Mouse (Mus musculus) spleen, adult 2 months (tissue): Measurements from ENCODE around the gene Gm10491. TPM values are rescaled to one million over a fixed set of nuclear protein-coding genes. Genes with fewer than 3 reads are reported as not detected.

Source experiments
- DNase-seq, 2 experiments: peaks; one replicate each; pipeline versions ENCODE4 v3.0.0 to v3.0.0-alpha.2; 2012 to 2021; ENCODE audit warnings: low spot score in 2 of 2, low read depth in 1 of 2
- H3K27ac ChIP-seq: fragments of 200-500 bp; 2 replicates; pipeline ENCODE4 v1.5.1; 2012; ENCODE audit warnings: low read length, inconsistent platforms; ENCODE audit not compliant: insufficient read depth
- H3K27me3 ChIP-seq: fragments of 200-500 bp; 2 replicates; pipeline ENCODE4 v1.6.1; 2012; ENCODE audit warnings: mild to moderate bottlenecking, moderate library complexity, low read length, inconsistent platforms; ENCODE audit not compliant: control insufficient read depth, insufficient read depth
- H3K36me3 ChIP-seq: fragments of 200-500 bp; 2 replicates; pipeline ENCODE4 v1.6.1; 2012; ENCODE audit warnings: mild to moderate bottlenecking, low read length, inconsistent platforms; ENCODE audit not compliant: control insufficient read depth, insufficient read depth
- H3K4me1 ChIP-seq: fragments of 200-500 bp; 2 replicates; pipeline ENCODE4 v1.6.1; 2011; ENCODE audit warnings: inconsistent platforms; ENCODE audit not compliant: control insufficient read depth, insufficient read depth, insufficient read length
- H3K4me3 ChIP-seq: fragments of 200-500 bp; 2 replicates; pipeline ENCODE4 v1.5.1; 2011; ENCODE audit warnings: mild to moderate bottlenecking, inconsistent platforms; ENCODE audit not compliant: insufficient read depth, insufficient read length; ENCODE audit errors: extremely low read depth
- CTCF ChIP-seq: fragments of 200-500 bp; IDR thresholded peaks from 2 replicates; pipeline ENCODE4 v1.5.1; 2011; ENCODE audit warnings: mild to moderate bottlenecking, inconsistent platforms; ENCODE audit not compliant: insufficient read depth, insufficient read length, insufficient replicate concordance; ENCODE audit errors: extremely low read depth
- POLR2A ChIP-seq: fragments of 200-500 bp; IDR thresholded peaks from 2 replicates; pipeline ENCODE4 v1.6.1; 2011; ENCODE audit warnings: low read depth, low read length, inconsistent platforms
- WGBS: fragments of 180-500 bp; shearing (Covaris S2); methylation state at CpG from one replicate; pipeline ENCODE4 v1.1.7; 2018; 5-methylcytosine and 5-hydroxymethylcytosine counted together
- polyA plus RNA-seq: library from polyadenylated mRNA; depleted of rRNA; stranded (reverse); fragments of >200 nt; gene quantifications from 2 replicates; pipeline ENCODE4 v1.2.3, GENCODE M21; 2012; rRNA removed

The Gm10491 gene
- polyA plus RNA-seq, 1 experiment, result not detected

GRCm38 (mm10) chrX:7865343-7865742 is 42.3 kb downstream of the Gm10491 start:
- Histone ChIP-seq H3K4me1 (peaks cover 16% of the 10 kb centered on the region), H3K27me3 (no peaks in the 10 kb centered on the region), H3K4me3 (no peak overlapping the region), H3K27ac (peak overlapping the region; percentile 83), H3K36me3 (peaks cover 4% of the 10 kb centered on the region)
- WGBS, result 29% methylated on average over 2 of the region's 2 CpGs
- TF ChIP-seq CTCF, result no peak
- TF ChIP-seq POLR2A, result no peak
- DNase-seq, result peak in 1 of 2 experiments; percentile 17

GRCm38 (mm10) chrX:7864551-7864950 is 43.1 kb downstream of the Gm10491 start:
- no peak for TF ChIP-seq CTCF
- TF ChIP-seq POLR2A, result no peak
- Histone ChIP-seq H3K4me3 (no peak overlapping the region), H3K36me3 (peaks cover 4% of the 10 kb centered on the region), H3K4me1 (peaks cover 16% of the 10 kb centered on the region), H3K27ac (peak overlapping the region; percentile 83), H3K27me3 (no peaks in the 10 kb centered on the region)
- peak in 1 of 2 experiments; percentile 5 for DNase-seq
- 43% methylated on average over 3 of the region's 3 CpGs for WGBS

GRCm38 (mm10) chrX:7863181-7863580 is 44.5 kb downstream of the Gm10491 start:
- Histone ChIP-seq H3K36me3 (peaks cover 4% of the 10 kb centered on the region), H3K4me1 (peaks cover 14% of the 10 kb centered on the region)
- 62% methylated on average over 1 of the region's 1 CpGs for WGBS

GRCm38 (mm10) chrX:7859191-7859753 is 48.4 kb downstream of the Gm10491 start:
- no peak overlapping the region for H3K4me3 ChIP-seq
- no peak for DNase-seq
- peaks cover 5% of the 10 kb centered on the region; the same call in 1 of the 2 replicates for H3K4me1 ChIP-seq
- 73% methylated on average over 3 of the region's 3 CpGs for WGBS
- no peaks in the 10 kb centered on the region for H3K27me3 ChIP-seq
- no peak overlapping the region for H3K27ac ChIP-seq
- TF ChIP-seq POLR2A, result no peak
- no peak for TF ChIP-seq CTCF
- peaks cover 1% of the 10 kb centered on the region; the same call in 1 of the 2 replicates for H3K36me3 ChIP-seq

More at GRCm38 (mm10) chrX:7863181-7863580, 44.5 kb downstream of the Gm10491 start:
- no peak for DNase-seq
- Histone ChIP-seq H3K27me3 (no peaks in the 10 kb centered on the region), H3K27ac (peak overlapping the region; percentile 38; the same call in 1 of the 2 replicates), H3K4me3 (no peak overlapping the region)
- TF ChIP-seq CTCF, result no peak
- no peak for TF ChIP-seq POLR2A

Other genes starting within 250 kb of the Gm10491 start
- 88.2 and 90.0 TPM in 2 replicates for gene Plp2, start 236.4 kb downstream of the Gm10491 start, polyA plus RNA-seq
- 0.29 and 0.52 TPM in 2 replicates for gene Magix, start 226.6 kb downstream of the Gm10491 start, polyA plus RNA-seq
- 6.1 and 6.2 TPM in 2 replicates for gene Gpkow, start 210.7 kb downstream of the Gm10491 start, polyA plus RNA-seq
- gene Wdr45, start 193.5 kb downstream of the Gm10491 start, polyA plus RNA-seq, result 38.4 and 41.7 TPM in 2 replicates
- 0.13 and 0.75 TPM in 2 replicates for gene Gm45208, start 185.6 kb downstream of the Gm10491 start, polyA plus RNA-seq
- 26.0 and 33.7 TPM in 2 replicates for gene Praf2, start 179.4 kb downstream of the Gm10491 start, polyA plus RNA-seq
- gene Ccdc120, start 156.9 kb downstream of the Gm10491 start, polyA plus RNA-seq, result 1.6 and 1.7 TPM in 2 replicates
- gene Tfe3, start 145.3 kb downstream of the Gm10491 start, polyA plus RNA-seq, result 23.3 and 24.6 TPM in 2 replicates
- gene Gripap1, start 118.1 kb downstream of the Gm10491 start, polyA plus RNA-seq, result 53.3 and 53.9 TPM in 2 replicates
- gene Kcnd1, start 85.5 kb downstream of the Gm10491 start, polyA plus RNA-seq, result 1.4 and 1.6 TPM in 2 replicates
- gene Otud5, start 66.5 kb downstream of the Gm10491 start, polyA plus RNA-seq, result 54.8 and 61.6 TPM in 2 replicates
- 40.1 and 75.0 TPM in 2 replicates for gene Pim2, start 29.6 kb downstream of the Gm10491 start, polyA plus RNA-seq
- gene Slc35a2, start 23.8 kb downstream of the Gm10491 start, polyA plus RNA-seq, result 34.7 and 49.5 TPM in 2 replicates
- gene Pqbp1, start 8.6 kb downstream of the Gm10491 start, polyA plus RNA-seq, result 79.1 and 83.1 TPM in 2 replicates
- 36.2 and 39.2 TPM in 2 replicates for gene Timm17b, start 8.5 kb downstream of the Gm10491 start, polyA plus RNA-seq
- gene Gm10490, start 1.7 kb upstream of the Gm10491 start, polyA plus RNA-seq, result not detected in 2 replicates
- 0.15 and 0.16 TPM in 2 replicates for gene Pcsk1n, start 12.0 kb upstream of the Gm10491 start, polyA plus RNA-seq
- not detected in 2 replicates for gene Eras, start 20.8 kb upstream of the Gm10491 start, polyA plus RNA-seq
- gene Hdac6, start 40.1 kb upstream of the Gm10491 start, polyA plus RNA-seq, result 16.9 and 17.2 TPM in 2 replicates
- gene Gata1, start 70.2 kb upstream of the Gm10491 start, polyA plus RNA-seq, result 25.7 and 32.0 TPM in 2 replicates
- gene Glod5, start 110.7 kb upstream of the Gm10491 start, polyA plus RNA-seq, result not detected in 2 replicates
- gene Suv39h1, start 166.9 kb upstream of the Gm10491 start, polyA plus RNA-seq, result 14.1 and 17.4 TPM in 2 replicates
- gene Was, start 182.7 kb upstream of the Gm10491 start, polyA plus RNA-seq, result 52.2 and 65.4 TPM in 2 replicates
- gene Wdr13, start 225.1 kb upstream of the Gm10491 start, polyA plus RNA-seq, result 64.1 and 85.8 TPM in 2 replicates
- 89.2 and 95.6 TPM in 2 replicates for gene Rbm3, start 238.0 kb upstream of the Gm10491 start, polyA plus RNA-seq